Mouse (Mus musculus) embryonic fibroblast, embryonic 13.5 days (primary cell): ENCODE measurements at regions not wholly inside any gene's neighbourhood (a gene's known extent, or its start where the extent isn't known, plus 50 kb on each side); places are given as distances from the start of the nearest gene placed in this dataset.

Experiments
- CTCF ChIP-seq: IDR thresholded peaks from 2 replicates; pipeline ENCODE4 v1.5.1; 2011; ENCODE audit warnings: mild to moderate bottlenecking, control low read depth, low read length, moderate library complexity, borderline replicate concordance; ENCODE audit not compliant: insufficient read depth
- POLR2A ChIP-seq: IDR thresholded peaks from 2 replicates; pipeline ENCODE4 v1.6.1; 2011; ENCODE audit warnings: low read depth, mild to moderate bottlenecking, control low read depth, low read length, moderate library complexity

DNA sequence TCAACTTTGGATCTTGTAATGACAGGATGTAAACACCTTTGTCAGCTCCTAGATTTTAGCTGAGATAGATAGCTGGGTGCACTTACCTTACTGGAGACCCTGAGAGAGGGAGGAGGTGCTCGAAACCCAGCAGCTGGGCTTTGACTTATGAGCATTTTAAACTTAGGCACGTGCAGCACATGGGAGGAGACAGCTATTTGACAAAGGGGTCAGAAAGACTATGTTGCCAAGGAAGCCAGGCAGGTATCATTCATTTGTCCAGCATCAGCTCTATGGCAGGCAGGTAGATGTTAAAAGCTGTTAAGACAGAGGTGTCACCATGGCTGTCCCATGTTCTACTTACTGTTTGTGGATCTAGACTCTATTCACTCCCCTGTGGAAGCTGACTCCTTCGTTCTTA, 120.0 kb upstream of the Tet2 start:
- TF ChIP-seq POLR2A: no peak
- no peak for TF ChIP-seq CTCF
